Mouse (Mus musculus) intestine, embryonic 15.5 days (tissue): Measurements from ENCODE around the gene Mcm3. TPM values are rescaled to one million over a fixed set of nuclear protein-coding genes. Genes with fewer than 3 reads are reported as not detected.

Experiments
- ATAC-seq: fragments of 200-750 bp; cut with Nextera tagmentation; 2 replicates; pipeline ENCODE4 v1.8.0; 2017; ENCODE audit warnings: moderate TSS enrichment, moderate library complexity
- H3K27ac ChIP-seq: fragments of 300-500 bp; sonication (generic); 2 replicates; pipeline ENCODE4 v1.5.1; 2015; ENCODE audit warnings: mild to moderate bottlenecking, inconsistent platforms
- H3K27me3 ChIP-seq: fragments of 300-500 bp; sonication (generic); replicated peaks from 2 replicates; pipeline ENCODE4 v1.6.1; 2015; ENCODE audit warnings: inconsistent platforms
- H3K36me3 ChIP-seq: fragments of 300-500 bp; sonication (generic); 2 replicates; pipeline ENCODE4 v1.6.1; 2015; ENCODE audit warnings: inconsistent platforms
- H3K4me1 ChIP-seq: fragments of 300-500 bp; sonication (generic); replicated peaks from 2 replicates; pipeline ENCODE4 v1.6.1; 2015; ENCODE audit warnings: inconsistent platforms
- H3K4me2 ChIP-seq: fragments of 300-500 bp; sonication (generic); replicated peaks from 2 replicates; pipeline ENCODE4 v1.6.1; 2015; ENCODE audit warnings: mild to moderate bottlenecking, inconsistent platforms
- H3K4me3 ChIP-seq: fragments of 300-500 bp; sonication (generic); replicated peaks from 2 replicates; pipeline ENCODE4 v1.5.1; 2015; ENCODE audit warnings: inconsistent platforms
- H3K9ac ChIP-seq: fragments of 300-500 bp; sonication (generic); 2 replicates; pipeline ENCODE4 v1.6.1; 2015; ENCODE audit warnings: inconsistent platforms
- H3K9me3 ChIP-seq: fragments of 300-500 bp; sonication (generic); 2 replicates; pipeline ENCODE4 v1.6.1; 2016; ENCODE audit warnings: inconsistent platforms
- WGBS: fragments of 180-500 bp; shearing (Covaris S2); methylation state at CpG from one replicate; pipeline ENCODE4 v1.1.7; 2015; 5-methylcytosine and 5-hydroxymethylcytosine counted together
- polyA plus RNA-seq: library from polyadenylated mRNA; unstranded; fragments of >200 nt; fragmentation: Nextera tagmentation; extraction: Ambion mirVana; gene quantifications from 2 replicates; pipeline ENCODE4 v1.2.1, GENCODE M21; 2015

Mcm3 gene
- polyA plus RNA-seq: 118 and 125 TPM in 2 replicates

DNA sequence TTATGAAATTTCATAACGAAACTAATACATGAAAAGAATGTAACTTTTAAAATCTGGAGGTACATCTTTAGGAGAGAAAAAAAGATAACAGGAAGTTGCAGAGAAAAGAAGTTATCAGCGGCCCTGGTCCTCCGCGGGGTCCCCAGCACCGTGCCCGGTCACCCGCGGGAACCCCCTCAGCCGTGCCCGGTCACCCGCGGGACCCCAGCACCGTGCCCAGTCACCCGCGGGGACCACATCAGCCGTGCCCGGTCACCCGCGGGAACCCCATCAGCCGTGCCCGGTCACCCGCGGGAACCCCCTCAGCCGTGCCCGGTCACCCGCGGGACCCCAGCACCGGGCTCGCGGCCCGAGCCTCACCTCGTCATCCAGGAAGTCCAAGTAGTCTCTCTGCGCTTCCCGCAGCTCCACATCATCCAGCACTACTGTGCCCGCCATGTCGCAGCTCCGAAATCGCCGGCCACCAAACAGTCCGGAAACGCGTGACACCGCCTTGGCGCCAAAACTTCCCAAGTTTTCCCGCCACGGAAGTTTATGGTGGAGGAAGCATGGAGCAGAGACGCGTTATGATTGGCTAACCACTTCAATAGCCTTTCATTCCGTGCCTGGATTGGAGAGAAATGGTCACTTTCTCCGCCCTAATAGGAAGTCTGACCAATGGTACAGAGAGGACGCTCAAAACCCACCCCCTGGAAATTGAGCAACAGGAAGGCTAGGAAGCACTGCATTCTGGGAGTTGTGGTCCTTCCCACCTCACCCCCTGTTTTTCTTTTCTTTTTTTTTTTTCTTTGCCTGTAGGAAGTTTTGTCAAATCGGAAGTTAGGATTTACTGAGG lies at the start of gene Mcm3:
TSS of gene Mcm3 (minus strand) at position 542 of the 835 bp plus-strand sequence.
- H3K9ac ChIP-seq: peak within 1 kb of the TSS; percentile 78
- H3K36me3 ChIP-seq: peaks cover 14% of the 10 kb centered on the region
- peaks cover 9% of the 10 kb centered on the region; the same call in 1 of the 2 replicates for H3K4me1 ChIP-seq
- peak within 1 kb of the TSS; percentile 68 for H3K4me2 ChIP-seq
- ATAC-seq: peak; percentile 100
- no peaks in the 10 kb centered on the region for H3K27me3 ChIP-seq
- no peak within 1 kb of the TSS for H3K27ac ChIP-seq
- WGBS: under 1% methylated on average over 52 of the region's 52 CpGs
- H3K9me3 ChIP-seq: no peaks in the 10 kb centered on the region
- H3K4me3 ChIP-seq: peak within 1 kb of the TSS; percentile 92

DNA sequence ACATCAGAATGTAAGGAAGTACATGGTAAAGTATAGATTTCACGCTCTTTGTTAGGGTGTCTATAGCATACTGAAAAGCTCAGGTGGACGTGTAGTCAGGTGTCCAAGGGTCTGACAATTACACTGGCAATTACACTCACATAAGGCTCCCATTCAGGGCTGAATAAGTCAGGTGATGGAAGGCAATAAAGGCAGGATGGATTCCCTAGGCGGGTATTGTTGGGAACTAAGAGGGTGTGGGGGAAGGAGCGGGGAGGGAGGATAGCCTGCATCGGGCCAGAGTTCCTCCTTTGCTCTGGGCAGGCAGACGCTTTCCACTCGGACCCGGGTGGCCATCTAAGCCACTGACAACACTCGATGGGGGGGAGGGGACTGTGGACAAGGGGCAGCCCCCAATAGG lies 47.9 kb upstream of the Mcm3 start:
- Histone ChIP-seq H3K27ac (0 out of 2 replicates have a peak overlapping the region, but pooled peaks have one; percentile 44), H3K27me3 (no peaks in the 10 kb centered on the region), H3K4me2 (no peak overlapping the region), H3K4me1 (peaks cover 4% of the 10 kb centered on the region; the same call in 1 of the 2 replicates), H3K9me3 (no peaks in the 10 kb centered on the region), H3K4me3 (no peak overlapping the region), H3K36me3 (no peaks in the 10 kb centered on the region), H3K9ac (no peak overlapping the region)
- 51% methylated on average over 9 of the region's 9 CpGs for WGBS
- ATAC-seq: peak; percentile 48

DNA sequence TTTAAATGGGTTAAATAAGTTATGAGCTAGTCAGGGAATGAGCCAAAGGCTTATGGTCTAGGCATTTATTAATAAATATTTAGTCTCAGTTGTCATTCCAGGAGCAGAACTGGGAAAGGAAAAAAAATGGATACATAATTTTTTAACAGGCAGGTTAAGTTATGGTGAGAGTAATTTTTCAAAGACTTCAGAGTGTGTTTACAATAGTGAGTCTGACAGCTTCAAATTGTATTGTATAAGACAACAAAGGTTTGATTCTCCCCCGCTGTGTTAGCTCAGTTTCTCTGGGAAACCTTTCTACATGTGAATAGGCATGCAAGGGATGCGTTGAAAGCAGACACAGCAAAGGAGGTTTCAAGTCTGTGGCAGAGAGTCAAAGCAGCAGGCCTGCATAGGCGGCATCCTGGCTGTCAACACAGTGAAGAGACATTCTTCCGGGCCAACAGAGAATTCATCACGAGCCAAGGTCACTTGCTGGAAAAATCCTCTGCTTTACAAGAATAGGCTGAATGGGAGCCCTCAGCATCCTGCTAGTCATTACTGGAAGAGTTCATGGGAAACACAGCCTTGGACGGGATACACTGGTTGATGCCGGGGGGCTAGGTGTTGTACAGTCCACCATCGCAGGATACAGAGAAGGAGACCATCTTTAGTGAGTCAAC lies 47.3 kb upstream of the Mcm3 start:
- Histone ChIP-seq H3K27me3 (no peaks in the 10 kb centered on the region), H3K4me3 (no peak overlapping the region), H3K36me3 (no peaks in the 10 kb centered on the region), H3K9me3 (no peaks in the 10 kb centered on the region), H3K9ac (no peak overlapping the region), H3K4me2 (no peak overlapping the region), H3K27ac (peak overlapping the region; percentile 44; the same call in 1 of the 2 replicates), H3K4me1 (peaks cover 4% of the 10 kb centered on the region; the same call in 1 of the 2 replicates)
- ATAC-seq: no peak
- WGBS: 52% methylated on average over 8 of the region's 8 CpGs

DNA sequence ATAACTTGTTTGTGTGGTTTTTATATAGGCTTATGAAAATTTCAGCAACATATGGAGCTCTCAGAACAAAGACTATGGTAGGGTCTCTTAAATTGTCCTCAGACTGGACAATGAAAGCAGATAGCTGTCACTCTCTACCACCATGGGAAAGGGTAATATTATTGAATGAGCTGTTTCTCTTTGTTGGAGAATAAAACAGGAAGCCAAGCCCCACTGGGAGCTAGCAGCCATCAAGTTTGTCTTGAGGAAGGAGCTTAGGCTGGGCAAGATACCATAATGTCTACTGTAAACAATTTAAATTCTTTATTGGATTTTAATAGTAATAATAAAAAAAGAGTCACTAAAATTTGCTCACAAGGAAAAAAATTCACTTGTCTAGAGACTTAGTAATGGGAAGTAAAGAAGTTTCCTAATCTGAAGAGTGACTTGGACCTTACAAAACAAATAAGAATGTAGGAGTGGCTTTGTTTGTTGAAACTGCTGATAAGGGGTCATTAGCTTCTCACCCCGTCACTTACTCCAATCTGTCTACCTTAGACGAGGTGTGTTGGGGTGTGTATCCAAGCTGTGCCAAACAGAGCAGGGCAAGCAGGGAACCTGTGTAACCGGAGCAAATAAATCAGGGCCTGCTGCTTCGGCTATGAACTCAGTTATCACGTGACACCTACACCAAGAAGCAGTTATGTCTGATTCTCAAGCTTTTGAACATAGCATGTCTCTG lies 43.5 kb upstream of the Mcm3 start:
- Histone ChIP-seq H3K27ac (peak overlapping the region; percentile 44), H3K27me3 (no peaks in the 10 kb centered on the region), H3K9ac (no peak overlapping the region), H3K4me1 (peaks cover 4% of the 10 kb centered on the region; the same call in 1 of the 2 replicates), H3K4me3 (no peak overlapping the region), H3K4me2 (no peak overlapping the region), H3K9me3 (no peaks in the 10 kb centered on the region), H3K36me3 (no peaks in the 10 kb centered on the region)
- 29% methylated on average over 5 of the region's 5 CpGs for WGBS
- ATAC-seq: peak; percentile 94

DNA sequence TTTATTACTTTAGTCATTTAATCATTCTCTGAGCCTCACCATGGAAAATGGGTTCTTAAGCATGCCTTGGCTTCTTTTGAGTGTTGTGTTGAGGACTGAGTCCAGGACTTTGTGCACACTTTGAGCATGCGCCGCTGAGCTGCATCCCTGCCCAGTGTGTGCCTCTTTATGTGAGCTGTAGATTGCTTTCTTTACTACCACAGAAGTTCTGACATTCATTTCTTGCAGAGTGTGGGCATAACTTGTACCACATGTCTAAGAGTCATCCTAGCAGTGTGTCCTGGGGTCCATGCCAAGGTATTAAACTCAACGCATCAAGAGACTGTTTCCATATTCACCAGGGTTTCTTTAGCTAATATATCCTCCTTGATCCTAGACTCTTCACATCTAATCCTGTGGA lies 41.8 kb upstream of the Mcm3 start:
- Histone ChIP-seq H3K9me3 (no peaks in the 10 kb centered on the region), H3K27ac (no peak overlapping the region), H3K36me3 (no peaks in the 10 kb centered on the region), H3K4me1 (no peaks in the 10 kb centered on the region; the same call in 1 of the 2 replicates), H3K27me3 (no peaks in the 10 kb centered on the region), H3K9ac (no peak overlapping the region), H3K4me2 (no peak overlapping the region), H3K4me3 (no peak overlapping the region)
- 86% methylated on average over 3 of the region's 3 CpGs for whole genome bisulfite sequencing
- ATAC-seq: no peak

DNA sequence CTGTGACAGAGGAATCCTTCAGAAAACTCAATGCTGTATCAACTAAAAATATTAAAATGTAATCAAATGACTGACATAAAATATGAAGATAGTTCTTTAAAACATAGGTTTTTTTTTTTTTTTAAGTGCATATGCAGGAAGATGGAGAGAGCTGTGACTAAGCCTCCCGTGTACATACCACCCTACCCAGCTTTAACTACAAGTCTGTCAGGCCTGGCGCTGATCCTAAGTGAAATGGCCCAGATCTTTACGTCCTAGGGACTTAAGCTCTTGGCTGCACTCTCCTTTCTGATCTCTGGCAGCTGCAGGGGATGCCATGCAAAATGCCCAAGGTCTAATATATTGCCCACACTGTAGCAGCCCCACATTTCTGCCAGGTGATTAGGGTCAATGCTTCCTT lies 40.7 kb upstream of the Mcm3 start:
- Histone ChIP-seq H3K4me3 (no peak overlapping the region), H3K9me3 (no peaks in the 10 kb centered on the region), H3K4me2 (no peak overlapping the region), H3K4me1 (no peaks in the 10 kb centered on the region; the same call in 1 of the 2 replicates), H3K36me3 (no peaks in the 10 kb centered on the region), H3K9ac (no peak overlapping the region), H3K27ac (no peak overlapping the region), H3K27me3 (no peaks in the 10 kb centered on the region)
- no peak for ATAC-seq
- 61% methylated on average over 3 of the region's 3 CpGs for WGBS

DNA sequence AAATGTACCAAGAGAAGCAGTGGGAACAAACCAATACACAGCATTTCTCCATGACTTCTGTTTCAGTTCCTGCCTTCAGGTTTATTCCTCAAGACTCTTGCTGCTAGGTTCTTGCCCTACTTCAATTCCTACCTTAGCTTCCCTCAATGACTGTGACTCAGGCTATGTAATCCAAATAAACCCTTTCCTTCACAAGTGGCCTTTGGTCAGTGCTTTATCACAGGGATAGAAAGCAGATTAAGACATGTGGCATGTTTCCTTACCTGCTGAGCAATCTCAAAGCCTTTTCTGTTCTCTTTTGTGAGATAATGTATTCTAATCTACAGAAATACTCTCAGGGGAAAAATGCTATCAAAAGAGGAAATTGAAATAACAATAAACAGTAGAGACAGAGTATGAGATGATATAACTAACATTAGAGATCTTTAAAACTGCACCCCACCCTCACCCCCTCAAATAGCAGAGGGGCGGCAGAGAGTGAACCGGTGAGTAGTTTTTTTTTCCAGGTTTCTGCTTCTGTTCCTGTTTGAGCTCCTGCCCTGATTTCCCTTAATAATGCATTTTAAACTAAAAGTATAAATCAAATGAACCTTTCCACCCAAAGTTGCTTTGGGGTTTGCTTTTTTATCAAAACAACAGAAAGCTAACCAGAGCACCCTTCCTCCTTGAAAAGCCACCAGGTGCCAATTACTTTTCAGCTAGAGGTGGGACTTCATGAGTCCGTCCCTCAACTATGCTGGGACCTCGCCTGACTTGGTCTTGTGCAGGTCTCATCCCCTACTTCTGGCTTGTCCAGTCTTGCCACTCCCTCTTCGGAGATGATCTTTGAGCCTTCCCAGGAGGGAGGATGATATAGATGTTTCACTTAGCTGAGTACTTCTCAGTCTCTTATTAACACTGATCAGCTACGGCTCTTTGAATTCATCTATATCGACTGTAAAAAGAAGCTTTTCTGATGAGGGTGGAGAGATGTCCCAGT lies 37.1 kb upstream of the Mcm3 start:
- Histone ChIP-seq H3K9me3 (no peaks in the 10 kb centered on the region), H3K4me1 (no peaks in the 10 kb centered on the region), H3K27me3 (no peaks in the 10 kb centered on the region), H3K27ac (0 out of 2 replicates have a peak overlapping the region, but pooled peaks have one; percentile 3), H3K9ac (no peak overlapping the region), H3K4me3 (no peak overlapping the region), H3K4me2 (no peak overlapping the region), H3K36me3 (no peaks in the 10 kb centered on the region)
- 68% methylated on average over 7 of the region's 7 CpGs for WGBS
- peak; percentile 81 for ATAC-seq

DNA sequence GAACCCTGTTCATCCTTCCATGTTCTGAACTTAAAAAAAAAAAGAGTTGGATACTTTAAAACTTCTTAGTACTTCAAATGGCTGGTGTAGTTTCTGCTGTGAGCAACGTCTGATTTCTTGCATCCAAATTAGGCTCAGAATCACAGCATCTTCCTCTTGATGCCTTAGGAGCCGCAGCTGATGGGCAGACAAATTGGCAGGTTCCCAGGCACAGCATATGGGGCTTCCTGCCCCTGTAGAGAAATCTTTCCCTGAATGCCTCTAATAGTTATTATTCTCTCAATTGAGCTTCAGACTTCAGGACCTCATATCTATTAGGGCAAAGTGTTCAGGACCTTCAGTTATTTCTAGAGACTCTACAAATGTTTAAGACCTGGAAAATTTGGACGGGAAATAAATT lies 19.8 kb upstream of the Mcm3 start:
- WGBS: 73% methylated on average over 3 of the region's 3 CpGs
- Histone ChIP-seq H3K27ac (no peak overlapping the region), H3K9me3 (no peaks in the 10 kb centered on the region), H3K4me3 (no peak overlapping the region), H3K4me1 (no peaks in the 10 kb centered on the region), H3K36me3 (no peaks in the 10 kb centered on the region), H3K4me2 (no peak overlapping the region), H3K9ac (no peak overlapping the region), H3K27me3 (no peaks in the 10 kb centered on the region)
- ATAC-seq: no peak

DNA sequence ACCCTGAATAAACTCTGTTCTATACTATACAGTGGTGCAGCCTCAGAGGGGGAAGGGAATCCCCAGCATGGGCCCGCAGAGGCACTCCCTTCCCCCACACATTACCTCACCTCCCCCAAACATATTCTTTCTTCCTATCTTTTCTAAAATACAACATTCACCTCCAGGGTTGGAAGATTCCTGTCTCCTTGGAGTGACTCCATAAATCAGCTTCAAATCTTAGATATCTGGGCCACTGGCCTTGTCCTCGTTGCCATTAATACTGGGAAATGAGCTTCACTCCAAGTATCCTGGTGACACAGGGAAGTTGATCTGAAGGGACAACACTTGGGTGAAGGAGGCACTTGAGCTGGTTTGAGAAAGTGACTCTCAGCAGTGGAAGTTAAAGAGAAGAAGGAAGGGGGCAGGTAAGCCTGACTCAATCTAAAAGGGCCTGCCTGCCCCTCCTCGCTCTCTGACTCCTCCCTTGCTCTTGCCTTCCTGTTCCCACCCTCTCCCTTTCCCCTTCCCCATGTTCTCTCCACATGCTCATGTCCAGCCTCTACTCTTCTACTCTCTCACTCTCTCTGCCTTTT lies 16.5 kb upstream of the Mcm3 start:
- no peak for ATAC-seq
- Histone ChIP-seq H3K36me3 (no peaks in the 10 kb centered on the region), H3K4me2 (no peak overlapping the region), H3K4me3 (no peak overlapping the region), H3K27me3 (no peaks in the 10 kb centered on the region), H3K9ac (no peak overlapping the region), H3K4me1 (no peaks in the 10 kb centered on the region), H3K9me3 (no peaks in the 10 kb centered on the region), H3K27ac (no peak overlapping the region)
- 82% methylated on average over 3 of the region's 3 CpGs for WGBS

DNA sequence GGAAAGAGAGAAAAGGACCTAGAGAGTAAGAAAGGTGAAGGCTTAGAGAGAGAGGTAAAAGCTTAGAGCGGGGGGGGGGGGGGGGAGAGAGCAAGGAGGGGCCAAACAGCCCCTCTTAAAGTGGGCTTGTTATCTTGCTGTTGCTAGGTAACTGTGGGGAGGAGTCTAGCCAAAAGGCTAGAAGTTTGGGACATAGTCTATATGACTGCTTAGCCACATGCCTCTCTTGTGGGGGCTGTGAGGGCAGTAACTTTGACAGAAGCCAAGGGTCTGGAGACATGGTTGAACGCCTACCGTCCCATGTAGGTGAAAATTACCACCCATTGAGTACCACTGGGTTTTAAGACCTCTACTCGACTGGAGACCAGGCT lies 13.0 kb upstream of the Mcm3 start:
- Histone ChIP-seq H3K4me2 (no peak overlapping the region), H3K27me3 (no peaks in the 10 kb centered on the region), H3K4me1 (no peaks in the 10 kb centered on the region), H3K9me3 (no peaks in the 10 kb centered on the region), H3K4me3 (no peak overlapping the region), H3K9ac (no peak overlapping the region), H3K27ac (no peak overlapping the region), H3K36me3 (no peaks in the 10 kb centered on the region)
- no peak for ATAC-seq
- 78% methylated on average over 3 of the region's 4 CpGs for WGBS

DNA sequence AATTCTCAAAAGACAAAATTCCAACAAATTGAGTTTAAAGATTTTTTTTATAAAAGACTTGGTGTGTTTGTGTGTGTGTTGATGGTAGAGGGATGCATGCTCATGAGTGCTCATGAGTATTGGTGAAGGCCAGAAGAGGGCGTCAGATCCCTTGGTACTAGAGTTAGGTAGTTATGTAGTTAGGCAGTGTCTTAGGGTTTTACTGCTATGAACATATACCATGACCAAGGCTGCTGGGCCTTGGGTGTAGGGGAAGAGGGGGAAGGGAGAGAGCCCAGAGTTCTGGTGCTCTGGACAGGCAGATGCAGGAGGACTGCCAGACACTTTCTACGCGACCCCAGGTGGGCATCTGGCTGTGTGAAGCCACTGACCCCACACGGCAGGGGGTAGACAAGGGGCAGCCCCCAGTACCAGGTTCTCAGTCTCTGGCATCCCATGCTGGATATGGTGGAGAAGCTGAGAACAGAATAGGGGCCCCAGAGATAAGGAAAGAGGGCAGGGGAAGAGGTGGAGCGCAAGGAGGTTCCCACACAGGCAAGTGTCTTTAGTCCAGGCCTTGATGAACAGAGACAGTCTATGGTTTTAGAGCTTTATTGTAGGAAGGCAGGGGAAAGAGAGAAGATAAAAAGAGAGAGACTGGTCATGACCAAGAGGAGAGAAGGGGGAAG lies 12.5 kb upstream of the Mcm3 start:
- 70% methylated on average over 5 of the region's 5 CpGs for WGBS
- Histone ChIP-seq H3K27ac (no peak overlapping the region), H3K4me3 (no peak overlapping the region), H3K4me1 (no peaks in the 10 kb centered on the region), H3K9ac (no peak overlapping the region), H3K9me3 (no peaks in the 10 kb centered on the region), H3K4me2 (no peak overlapping the region), H3K36me3 (no peaks in the 10 kb centered on the region), H3K27me3 (no peaks in the 10 kb centered on the region)
- 0 out of 2 replicates have a peak, but pooled peaks have one; percentile 43 for ATAC-seq
